Mouse (Mus musculus) thymus, adult 2 months (tissue): ENCODE measurements around the gene Pla2g15. TPM values are rescaled to one million over a fixed set of nuclear protein-coding genes. Genes with fewer than 3 reads are reported as not detected.

ENCODE experiments used
- DNase-seq: peaks from one replicate; pipeline ENCODE4 v3.0.0; 2021
- H3K27ac ChIP-seq: fragments of 200-500 bp; 2 replicates; pipeline ENCODE4 v1.5.1; 2012; ENCODE audit warnings: low read length, control low read depth; ENCODE audit not compliant: control insufficient read depth, insufficient read depth
- H3K27me3 ChIP-seq: fragments of 200-500 bp; 2 replicates; pipeline ENCODE4 v1.6.1; 2012; ENCODE audit warnings: mild to moderate bottlenecking, low read length, moderate library complexity, mixed read lengths; ENCODE audit not compliant: control insufficient read depth, insufficient read depth
- H3K36me3 ChIP-seq: fragments of 200-500 bp; 2 replicates; pipeline ENCODE4 v1.6.1; 2012; ENCODE audit warnings: mild to moderate bottlenecking, low read length, moderate library complexity; ENCODE audit not compliant: control insufficient read depth, insufficient read depth
- H3K4me1 ChIP-seq: fragments of 200-500 bp; replicated peaks from 2 replicates; pipeline ENCODE4 v1.6.1; 2012; ENCODE audit warnings: low read length; ENCODE audit not compliant: control insufficient read depth, insufficient read depth
- H3K4me3 ChIP-seq: fragments of 200-500 bp; 2 replicates; pipeline ENCODE4 v1.5.1; 2012; ENCODE audit warnings: mild to moderate bottlenecking, low read length, control low read depth, moderate library complexity; ENCODE audit not compliant: control insufficient read depth, insufficient read depth
- CTCF ChIP-seq: fragments of 200-500 bp; IDR thresholded peaks from 2 replicates; pipeline ENCODE4 v1.5.1; 2012; ENCODE audit warnings: mild to moderate bottlenecking, control low read depth, low read length, moderate library complexity, borderline replicate concordance; ENCODE audit not compliant: control insufficient read depth, poor library complexity, insufficient read depth; ENCODE audit errors: extremely low read depth
- POLR2A ChIP-seq: fragments of 200-500 bp; IDR thresholded peaks from 2 replicates; pipeline ENCODE4 v1.6.1; 2012; ENCODE audit warnings: mild to moderate bottlenecking, low read length, control low read depth, moderate library complexity; ENCODE audit not compliant: control insufficient read depth, poor library complexity, insufficient read depth; ENCODE audit errors: extremely low read depth
- WGBS: fragments of 180-500 bp; shearing (Covaris S2); methylation state at CpG from one replicate; pipeline ENCODE4 v1.1.7; 2018; 5-methylcytosine and 5-hydroxymethylcytosine counted together
- polyA plus RNA-seq: library from polyadenylated mRNA; depleted of rRNA; stranded (reverse); fragments of >200 nt; gene quantifications from 2 replicates; pipeline ENCODE4 v1.2.3, GENCODE M21; 2012

Pla2g15 gene
- polyA plus RNA-seq, 1 experiment, result 18.2 TPM

- Histone ChIP-seq H3K27ac (no peak overlapping the region), H3K27me3 (no peaks in the 10 kb centered on the region), H3K4me3 (no peak overlapping the region), H3K36me3 (peaks cover 71% of the 10 kb centered on the region), H3K4me1 (peaks cover 18% of the 10 kb centered on the region)
- no peak for DNase-seq
- TF ChIP-seq CTCF, result no peak
- no peak for TF ChIP-seq POLR2A
Observed at GRCm38 (mm10) chr8:106129232-106129930, 20.8 kb upstream of the Pla2g15 start.

DNA sequence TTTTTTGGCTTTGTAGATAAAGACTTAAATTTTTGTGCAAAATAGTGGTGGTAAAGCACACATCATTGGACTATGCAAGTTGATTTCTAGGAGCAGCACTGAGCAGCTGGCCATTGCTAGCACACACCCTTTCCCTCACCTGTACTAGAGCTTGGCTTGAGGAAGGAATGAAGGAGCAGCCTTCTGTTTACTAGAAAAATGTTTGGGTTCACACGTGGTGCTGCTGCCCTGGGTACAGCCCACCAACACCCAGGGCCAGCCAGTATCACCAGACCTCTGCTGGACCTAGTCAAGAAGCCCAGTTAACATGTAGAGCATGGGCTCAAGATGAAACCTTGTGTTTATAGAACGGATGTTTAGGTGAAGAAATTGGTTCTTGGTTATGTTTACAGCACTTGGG is 20.2 kb upstream of the Pla2g15 start:
- no peaks in the 10 kb centered on the region for H3K27me3 ChIP-seq
- H3K4me1 ChIP-seq, result peaks cover 24% of the 10 kb centered on the region
- TF ChIP-seq CTCF (no peak), POLR2A (no peak)
- no peak overlapping the region for H3K4me3 ChIP-seq
- H3K27ac ChIP-seq, result no peak overlapping the region
- no peak for DNase-seq
- WGBS, result 90% methylated on average over 2 of the region's 2 CpGs
- peaks cover 71% of the 10 kb centered on the region for H3K36me3 ChIP-seq

DNA sequence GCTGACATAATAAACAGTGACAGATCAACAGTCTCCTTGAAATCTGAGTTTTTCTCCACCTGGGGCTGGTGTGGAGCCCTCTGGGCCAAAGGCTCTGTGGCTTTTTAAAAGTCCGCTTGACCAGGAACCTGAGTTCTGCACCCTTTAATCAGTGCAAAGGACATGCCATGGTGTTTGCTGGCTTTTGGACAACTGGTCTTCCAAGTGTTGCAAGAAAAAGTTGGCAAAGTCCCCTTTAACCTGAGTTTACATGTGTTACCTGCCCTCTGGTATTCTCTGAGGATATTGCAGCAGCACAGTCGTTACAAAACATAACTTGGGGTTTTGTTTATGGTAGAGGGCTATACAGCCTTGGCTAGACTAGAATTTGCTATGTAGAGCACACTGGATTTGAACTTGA is 19.7 kb upstream of the Pla2g15 start:
- TF ChIP-seq POLR2A (no peak), CTCF (no peak)
- peaks cover 29% of the 10 kb centered on the region for H3K4me1 ChIP-seq
- 93% methylated on average over 2 of the region's 2 CpGs for WGBS
- no peak overlapping the region for H3K27ac ChIP-seq
- no peak overlapping the region for H3K4me3 ChIP-seq
- no peaks in the 10 kb centered on the region; the same call in 1 of the 2 replicates for H3K27me3 ChIP-seq
- no peak for DNase-seq
- peaks cover 69% of the 10 kb centered on the region for H3K36me3 ChIP-seq

- H3K36me3 ChIP-seq, result peaks cover 64% of the 10 kb centered on the region
- 97% methylated on average over 4 of the region's 4 CpGs for WGBS
- no peak overlapping the region for H3K27ac ChIP-seq
- peaks cover 2% of the 10 kb centered on the region; the same call in 1 of the 2 replicates for H3K27me3 ChIP-seq
- no peak for DNase-seq
- TF ChIP-seq POLR2A (no peak), CTCF (no peak)
- H3K4me3 ChIP-seq, result no peak overlapping the region
- peaks cover 34% of the 10 kb centered on the region for H3K4me1 ChIP-seq
Observed at GRCm38 (mm10) chr8:106131021-106131420, 19.2 kb upstream of the Pla2g15 start.

GRCm38 (mm10) chr8:106131488-106132222 is 18.5 kb upstream of the Pla2g15 start:
- H3K4me3 ChIP-seq, result no peak overlapping the region
- H3K4me1 ChIP-seq, result peaks cover 40% of the 10 kb centered on the region
- peaks cover 58% of the 10 kb centered on the region for H3K36me3 ChIP-seq
- H3K27me3 ChIP-seq, result peaks cover 8% of the 10 kb centered on the region; the same call in 1 of the 2 replicates
- H3K27ac ChIP-seq, result no peak overlapping the region
- WGBS, result 94% methylated on average over 7 of the region's 7 CpGs
- TF ChIP-seq POLR2A, result no peak
- TF ChIP-seq CTCF, result no peak
- DNase-seq, result no peak

DNA sequence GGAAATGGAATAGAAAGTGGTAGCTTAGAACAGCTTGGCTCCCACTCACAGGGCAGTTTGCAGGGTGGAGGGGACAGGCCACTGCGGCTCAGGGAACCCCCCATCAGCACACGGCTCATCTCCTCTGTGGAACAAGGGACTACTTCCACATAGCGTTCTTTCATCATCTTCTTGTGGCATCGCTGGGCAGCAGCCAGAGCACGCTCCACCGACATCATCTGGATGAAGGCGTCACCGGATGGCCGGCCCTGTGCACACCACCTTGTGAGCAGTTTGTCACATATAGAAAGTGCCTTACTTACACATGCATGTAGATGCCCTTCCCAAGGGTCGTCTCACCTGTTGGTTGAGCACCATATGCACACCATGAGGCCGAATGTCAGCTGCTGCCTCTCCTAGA is 17.8 kb upstream of the Pla2g15 start:
- no peak overlapping the region for H3K4me3 ChIP-seq
- peaks cover 51% of the 10 kb centered on the region for H3K36me3 ChIP-seq
- no peak overlapping the region for H3K27ac ChIP-seq
- no peak for DNase-seq
- TF ChIP-seq CTCF (no peak), POLR2A (no peak)
- peaks cover 47% of the 10 kb centered on the region for H3K4me1 ChIP-seq
- peaks cover 15% of the 10 kb centered on the region for H3K27me3 ChIP-seq
- 94% methylated on average over 11 of the region's 11 CpGs for WGBS

- H3K36me3 ChIP-seq, result peaks cover 39% of the 10 kb centered on the region
- no peak for TF ChIP-seq POLR2A
- TF ChIP-seq CTCF, result no peak
- peak overlapping the region; percentile 9; the same call in 1 of the 2 replicates for H3K27ac ChIP-seq
- no peak for DNase-seq
- 62% methylated on average over 13 of the region's 13 CpGs for WGBS
- H3K27me3 ChIP-seq, result peaks cover 22% of the 10 kb centered on the region
- H3K4me1 ChIP-seq, result peaks cover 56% of the 10 kb centered on the region
- H3K4me3 ChIP-seq, result no peak overlapping the region
Observed at GRCm38 (mm10) chr8:106133526-106133925, 16.7 kb upstream of the Pla2g15 start.
